Mouse (Mus musculus): ENCODE measurements around the gene Plod2.

GRCm38 (mm10) chr9:92538216-92538615 lies 3.8 kb upstream of the Plod2 start:
- TF ChIP-seq POLR2A (IDR thresholded peaks at IDR 0.05; ENCODE audit: control insufficient read depth in 1 of 2, insufficient read depth in 1 of 2, low read depth in 1 of 2, low read length in 2 of 2, poor library complexity in 1 of 2) (no peak), USF1 (IDR thresholded peaks at IDR 0.05; ENCODE audit: low read depth, low read length) (no peak), ZMIZ1 (IDR thresholded peaks at IDR 0.05; ENCODE audit: low read depth, low read length) (no peak), GATA1 (IDR thresholded peaks at IDR 0.05; ENCODE audit: low read depth, low read length) (no peak), KAT2A (conservative IDR thresholded peaks at IDR 0.05; ENCODE audit: low read depth, low read length) (no peak)
